Mouse (Mus musculus) spleen, embryonic (tissue): ENCODE data around the gene Gpr87.
"Not testable (repeated sequence)": the region's sequence is repeated elsewhere in the genome, so short reads cannot be mapped to it uniquely, and the experiment has no call there.

ENCODE experiments used
- CTCF ChIA-PET: fragments of 350-600 bp; sonication (Branson Sonifier 250); formaldehyde crosslinking; loops from one replicate; lab custom pipeline; 2022; lab: Charles Lee

Gene Gpr87

GRCm38 (mm10) chr3:59140941-59141340 lies 54.0 kb downstream of the Gpr87 start:
- CTCF ChIA-PET: not testable (repeated sequence)

- CTCF ChIA-PET: no interaction called here
Observed at GRCm38 (mm10) chr3:59140115-59140514, 54.8 kb downstream of the Gpr87 start.

DNA sequence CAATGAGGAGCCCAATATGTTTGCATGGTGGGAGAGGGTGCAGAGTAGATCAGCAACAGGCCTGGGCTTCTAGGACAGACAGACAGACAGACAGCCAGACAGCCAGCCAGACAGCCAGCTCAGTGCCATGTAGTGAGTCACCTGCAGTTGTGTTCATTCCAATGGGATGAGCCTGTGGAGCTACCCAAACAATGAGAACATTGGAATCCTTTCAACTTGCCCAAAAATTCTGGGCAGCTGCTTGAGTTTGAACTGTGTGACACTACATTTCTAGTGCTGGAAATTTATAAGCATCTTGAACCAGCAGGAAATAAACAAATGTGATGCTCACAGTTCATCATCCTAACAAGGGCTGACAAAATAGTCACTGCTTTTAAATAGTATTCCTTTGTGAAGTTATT lies 55.3 kb downstream of the Gpr87 start:
- CTCF ChIA-PET: no interaction called here

DNA sequence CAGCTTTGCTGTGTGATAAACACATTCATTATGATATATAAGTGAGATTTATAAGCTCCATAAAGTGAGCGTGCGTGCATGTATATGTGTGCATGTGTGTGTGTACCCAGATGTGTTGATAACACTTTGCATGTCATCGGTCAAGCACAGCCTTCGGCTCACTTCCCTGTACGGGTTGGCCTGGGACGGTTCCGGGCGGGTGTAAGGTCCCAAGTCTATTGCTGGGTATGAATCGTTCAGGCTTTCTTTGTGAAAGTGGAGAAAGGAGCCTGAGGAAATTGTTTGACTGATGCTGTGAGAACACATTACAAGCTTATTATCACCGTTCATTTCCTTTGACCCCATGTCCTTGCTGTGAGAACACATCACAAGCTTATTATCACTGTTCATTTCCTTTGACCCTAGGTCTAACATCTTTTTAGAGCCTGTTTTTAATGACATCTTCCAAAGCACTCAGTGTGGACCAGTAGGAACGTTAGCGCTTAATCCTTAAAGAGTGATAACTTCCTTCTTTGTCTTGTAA lies 55.9 kb downstream of the Gpr87 start:
- CTCF ChIA-PET: interaction anchor here (0.6 kb wide), 1 partner anchor 902 kb away, joined by 3 read pairs; no protein-coding TSS in a partner anchor

GRCm38 (mm10) chr3:59135911-59136653 lies 58.8 kb downstream of the Gpr87 start:
- CTCF ChIA-PET: no interaction called here

GRCm38 (mm10) chr3:59133189-59133588 lies 61.7 kb downstream of the Gpr87 start:
- CTCF ChIA-PET: interaction anchor here (0.6 kb wide), 1 partner anchor 22 kb away, joined by 5 read pairs; no protein-coding TSS in a partner anchor

- CTCF ChIA-PET: no interaction called here
Observed at GRCm38 (mm10) chr3:59131966-59132365, 62.9 kb downstream of the Gpr87 start.

DNA sequence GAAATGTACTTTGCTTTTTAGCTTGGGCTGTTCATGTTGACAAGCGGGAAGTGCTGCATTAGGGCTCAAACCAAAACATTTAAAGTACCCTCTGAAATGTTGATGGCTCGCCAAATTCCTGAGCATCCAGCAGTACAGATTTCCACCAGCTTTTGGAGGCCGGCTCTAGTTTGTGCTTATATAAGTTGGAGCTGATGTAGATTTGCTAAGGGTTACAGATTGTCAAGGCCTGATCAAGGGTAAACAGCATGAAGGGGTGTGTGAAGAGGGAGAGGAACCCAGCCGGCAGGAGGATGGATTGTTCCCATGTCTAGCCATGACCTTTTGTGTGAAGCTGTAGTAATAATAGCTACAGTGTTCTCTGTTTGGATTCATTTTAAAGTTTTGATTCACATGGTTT lies 63.8 kb downstream of the Gpr87 start:
- CTCF ChIA-PET: interaction anchor here (0.5 kb wide), 1 partner anchor 33 kb away, joined by 5 read pairs; no protein-coding TSS in a partner anchor

DNA sequence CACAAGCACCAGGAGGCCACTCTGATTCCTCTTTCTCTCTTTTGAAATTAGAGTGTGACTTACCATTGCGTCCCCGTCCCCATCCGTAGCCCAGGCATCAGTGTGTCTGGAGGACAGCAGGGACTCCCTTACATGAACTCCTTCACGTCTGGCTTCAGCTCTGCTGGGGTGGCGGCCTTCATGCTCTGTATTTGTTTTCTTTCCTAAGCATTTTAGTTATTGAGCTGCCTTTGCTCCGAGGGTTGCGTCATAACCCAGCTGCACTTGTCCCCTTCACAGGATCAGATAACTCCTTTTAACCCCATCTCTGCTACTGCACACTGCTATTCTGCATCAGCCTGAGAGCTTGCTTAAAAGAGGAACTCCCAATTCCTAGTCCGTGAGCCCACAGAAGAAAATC lies 64.5 kb downstream of the Gpr87 start:
- CTCF ChIA-PET: interaction anchor here (0.5 to 0.8 kb wide), 2 partner anchors 26 to 32 kb away, joined by 3 to 5 read pairs; no protein-coding TSS in a partner anchor

GRCm38 (mm10) chr3:59129547-59129946 lies 65.4 kb downstream of the Gpr87 start:
- CTCF ChIA-PET: interaction anchor here (0.7 to 1.5 kb wide), 2 partner anchors 9 to 757 kb away, joined by 3 to 7 read pairs; no protein-coding TSS in a partner anchor
